Mouse (Mus musculus): ENCODE results near the gene Xylb. TPM values are rescaled to one million over a fixed set of nuclear protein-coding genes. Genes with fewer than 3 reads are reported as not detected.
A peak's percentile ranks its signal among the peaks of the same experiment; 100 is the strongest.

Gene Xylb
- polyA plus RNA-seq, 1 experiment from 2014 or later: 2.4 TPM

- Histone ChIP-seq H3K4me1 (replicated peaks) (peaks cover 27% of the 10 kb centered on the region), H3K36me3 (peaks cover 3% of the 10 kb centered on the region; the same call in 1 of the 2 replicates), H3K9me3 (replicated peaks) (no peaks in the 10 kb centered on the region), H3K4me3 (peak within 1 kb of the TSS; percentile 85), H3K27ac (ENCODE audit: poor library complexity, severe bottlenecking) (peak within 1 kb of the TSS; percentile 93), H3K4me2 (peak within 1 kb of the TSS; percentile 95), H3K9ac (peak within 1 kb of the TSS; percentile 94), H3K27me3 (replicated peaks) (no peaks in the 10 kb centered on the region)
- ATAC-seq (ENCODE audit: insufficient number of reproducible peaks, low FRiP score): peak; percentile 93
- 0% methylated on average over 32 of the region's 32 CpGs for WGBS
Measured at GRCm38 (mm10) chr9:119401801-119402214, 44.6 kb downstream of the Xylb start, which contains the start of gene Acvr2b. Gene Acvr2b (plus strand): TSS chr9:119402118.

- H3K4me2 ChIP-seq: peak overlapping the region; percentile 95
- H3K27ac ChIP-seq (ENCODE audit: poor library complexity, severe bottlenecking): peak overlapping the region; percentile 93
- H3K36me3 ChIP-seq: peaks cover 3% of the 10 kb centered on the region; the same call in 1 of the 2 replicates
- peak overlapping the region; percentile 85 for H3K4me3 ChIP-seq
- no peaks in the 10 kb centered on the region for H3K9me3 ChIP-seq (replicated peaks)
- peak; percentile 37 for ATAC-seq (ENCODE audit: insufficient number of reproducible peaks, low FRiP score)
- no peaks in the 10 kb centered on the region for H3K27me3 ChIP-seq (replicated peaks)
- peak overlapping the region; percentile 94 for H3K9ac ChIP-seq
- peaks cover 28% of the 10 kb centered on the region for H3K4me1 ChIP-seq (replicated peaks)
- under 1% methylated on average over 115 of the region's 127 CpGs for WGBS
Measured at GRCm38 (mm10) chr9:119402253-119403235, 45.4 kb downstream of the Xylb start.

- H3K4me1 ChIP-seq (replicated peaks): peaks cover 35% of the 10 kb centered on the region
- peak; percentile 49 for ATAC-seq (ENCODE audit: insufficient number of reproducible peaks, low FRiP score)
- H3K4me3 ChIP-seq: peak overlapping the region; percentile 85
- peak overlapping the region; percentile 95 for H3K4me2 ChIP-seq
- under 1% methylated on average over 26 of the region's 26 CpGs for WGBS
- H3K36me3 ChIP-seq: peaks cover 3% of the 10 kb centered on the region; the same call in 1 of the 2 replicates
- H3K27me3 ChIP-seq (replicated peaks): no peaks in the 10 kb centered on the region
- no peaks in the 10 kb centered on the region for H3K9me3 ChIP-seq (replicated peaks)
- peak overlapping the region; percentile 94 for H3K9ac ChIP-seq
- H3K27ac ChIP-seq (ENCODE audit: poor library complexity, severe bottlenecking): peak overlapping the region; percentile 93
Measured at GRCm38 (mm10) chr9:119403236-119403641, 46.1 kb downstream of the Xylb start.

- Histone ChIP-seq H3K4me2 (peak overlapping the region; percentile 95), H3K9ac (peak overlapping the region; percentile 94; the same call in 1 of the 2 replicates), H3K27me3 (replicated peaks) (no peaks in the 10 kb centered on the region), H3K4me1 (replicated peaks) (peaks cover 44% of the 10 kb centered on the region), H3K4me3 (peak overlapping the region; percentile 85; the same call in 1 of the 2 replicates), H3K27ac (ENCODE audit: poor library complexity, severe bottlenecking) (no peak overlapping the region), H3K36me3 (peaks cover 3% of the 10 kb centered on the region; the same call in 1 of the 2 replicates), H3K9me3 (replicated peaks) (no peaks in the 10 kb centered on the region)
- no peak for ATAC-seq (ENCODE audit: insufficient number of reproducible peaks, low FRiP score)
- 80% methylated on average over 5 of the region's 5 CpGs for WGBS
Measured at GRCm38 (mm10) chr9:119404090-119404489, 46.9 kb downstream of the Xylb start.

- 0 out of 2 replicates have a peak overlapping the region, but pooled peaks have one; percentile 21 for H3K9ac ChIP-seq
- no peaks in the 10 kb centered on the region for H3K27me3 ChIP-seq (replicated peaks)
- ATAC-seq (ENCODE audit: insufficient number of reproducible peaks, low FRiP score): no peak
- H3K4me3 ChIP-seq: no peak overlapping the region
- WGBS: 77% methylated on average over 15 of the region's 15 CpGs
- H3K27ac ChIP-seq (ENCODE audit: poor library complexity, severe bottlenecking): no peak overlapping the region
- H3K4me2 ChIP-seq: no peak overlapping the region
- peaks cover 22% of the 10 kb centered on the region; the same call in 1 of the 2 replicates for H3K36me3 ChIP-seq
- peaks cover 9% of the 10 kb centered on the region; the same call in 1 of the 2 replicates for H3K9me3 ChIP-seq (replicated peaks)
- H3K4me1 ChIP-seq (replicated peaks): peaks cover 45% of the 10 kb centered on the region
Measured at GRCm38 (mm10) chr9:119407884-119408283, 50.7 kb downstream of the Xylb start.

GRCm38 (mm10) chr9:119408898-119409664, 51.9 kb downstream of the Xylb start:
- H3K27me3 ChIP-seq (replicated peaks): no peaks in the 10 kb centered on the region
- H3K9ac ChIP-seq: peak overlapping the region; percentile 35; the same call in 1 of the 2 replicates
- H3K4me1 ChIP-seq (replicated peaks): peaks cover 38% of the 10 kb centered on the region
- H3K4me2 ChIP-seq: peak overlapping the region; percentile 14; the same call in 1 of the 2 replicates
- no peak for ATAC-seq (ENCODE audit: insufficient number of reproducible peaks, low FRiP score)
- H3K36me3 ChIP-seq: peaks cover 28% of the 10 kb centered on the region
- peak overlapping the region; percentile 50 for H3K27ac ChIP-seq (ENCODE audit: poor library complexity, severe bottlenecking)
- 58% methylated on average over 11 of the region's 11 CpGs for WGBS
- peaks cover 15% of the 10 kb centered on the region for H3K9me3 ChIP-seq (replicated peaks)
- H3K4me3 ChIP-seq: no peak overlapping the region

- Histone ChIP-seq H3K4me2 (no peak overlapping the region), H3K9ac (no peak overlapping the region), H3K27ac (ENCODE audit: poor library complexity, severe bottlenecking) (peak overlapping the region; percentile 50), H3K27me3 (replicated peaks) (no peaks in the 10 kb centered on the region), H3K4me1 (replicated peaks) (peaks cover 36% of the 10 kb centered on the region), H3K9me3 (replicated peaks) (peaks cover 15% of the 10 kb centered on the region), H3K4me3 (no peak overlapping the region), H3K36me3 (peaks cover 28% of the 10 kb centered on the region)
- WGBS: 85% methylated on average over 5 of the region's 5 CpGs
- no peak for ATAC-seq (ENCODE audit: insufficient number of reproducible peaks, low FRiP score)
Measured at GRCm38 (mm10) chr9:119409864-119410263, 52.7 kb downstream of the Xylb start.

- no peak overlapping the region for H3K4me3 ChIP-seq
- H3K9me3 ChIP-seq (replicated peaks): peaks cover 4% of the 10 kb centered on the region
- no peaks in the 10 kb centered on the region for H3K27me3 ChIP-seq (replicated peaks)
- no peak overlapping the region for H3K9ac ChIP-seq
- no peak overlapping the region for H3K27ac ChIP-seq (ENCODE audit: poor library complexity, severe bottlenecking)
- 64% methylated on average over 18 of the region's 18 CpGs for WGBS
- peaks cover 46% of the 10 kb centered on the region for H3K4me1 ChIP-seq (replicated peaks)
- peaks cover 4% of the 10 kb centered on the region for H3K36me3 ChIP-seq
- 0 out of 2 replicates have a peak, but pooled peaks have one; percentile 25 for ATAC-seq (ENCODE audit: insufficient number of reproducible peaks, low FRiP score)
- H3K4me2 ChIP-seq: peak overlapping the region; percentile 30
Measured at GRCm38 (mm10) chr9:119418025-119418424, 60.8 kb downstream of the Xylb start.

GRCm38 (mm10) chr9:119419852-119420438, 62.8 kb downstream of the Xylb start:
- Histone ChIP-seq H3K4me2 (no peak overlapping the region), H3K36me3 (no peaks in the 10 kb centered on the region), H3K9ac (no peak overlapping the region), H3K27me3 (replicated peaks) (no peaks in the 10 kb centered on the region), H3K4me3 (no peak overlapping the region), H3K27ac (ENCODE audit: poor library complexity, severe bottlenecking) (peak overlapping the region; percentile 32; the same call in 1 of the 2 replicates), H3K4me1 (replicated peaks) (peaks cover 61% of the 10 kb centered on the region), H3K9me3 (replicated peaks) (no peaks in the 10 kb centered on the region)
- no peak for ATAC-seq (ENCODE audit: insufficient number of reproducible peaks, low FRiP score)
- 70% methylated on average over 12 of the region's 12 CpGs for WGBS

- H3K4me2 ChIP-seq: peak overlapping the region; percentile 58
Measured at GRCm38 (mm10) chr9:119425217-119425975, 68.2 kb downstream of the Xylb start.

More at GRCm38 (mm10) chr9:119425217-119425975, 68.2 kb downstream of the Xylb start:
- Histone ChIP-seq H3K36me3 (peaks cover 17% of the 10 kb centered on the region), H3K9me3 (replicated peaks) (no peaks in the 10 kb centered on the region), H3K27me3 (replicated peaks) (no peaks in the 10 kb centered on the region), H3K4me1 (replicated peaks) (peaks cover 65% of the 10 kb centered on the region), H3K9ac (peak overlapping the region; percentile 51), H3K27ac (ENCODE audit: poor library complexity, severe bottlenecking) (peak overlapping the region; percentile 95), H3K4me3 (peak overlapping the region; percentile 7; the same call in 1 of the 2 replicates)
- WGBS: 19% methylated on average over 7 of the region's 7 CpGs
- ATAC-seq (ENCODE audit: insufficient number of reproducible peaks, low FRiP score): peak; percentile 88
